Mouse (Mus musculus): ENCODE measurements at regions not wholly inside any gene's neighbourhood (a gene's known extent, or its start where the extent isn't known, plus 50 kb on each side); places are given as distances from the start of the nearest gene placed in this dataset.

DNA sequence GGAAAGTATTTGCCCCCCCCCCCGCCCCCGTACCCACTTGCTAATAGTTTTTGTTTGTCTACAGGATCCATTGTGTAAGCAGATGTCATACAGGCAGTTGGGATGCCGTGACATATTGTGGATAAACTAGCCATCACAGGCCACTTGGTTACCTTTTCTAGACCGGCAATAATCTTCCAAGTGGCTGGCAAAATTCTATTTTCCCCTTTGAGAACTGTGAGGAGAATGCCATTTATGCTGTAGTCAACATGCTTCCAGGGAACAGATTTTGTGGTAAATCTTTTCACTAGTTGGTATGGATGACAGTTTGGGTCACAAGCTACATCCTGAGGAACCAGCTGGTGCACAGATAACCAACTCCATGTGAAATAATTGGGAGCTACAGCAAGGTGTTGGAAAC is 456.5 kb upstream of the Plxna2 start:
- H3K4me1 ChIP-seq (replicated peaks; ENCODE audit: low read depth, low read length) = no peaks in the 10 kb centered on the region
- no peak overlapping the region for H3K4me3 ChIP-seq (replicated peaks; ENCODE audit: low read length)
- H3K9me3 ChIP-seq (ENCODE audit: low read length) = no peaks in the 10 kb centered on the region
- no peaks in the 10 kb centered on the region for H3K27me3 ChIP-seq (ENCODE audit: insufficient read depth, low read length)
- TF ChIP-seq POU5F1 (IDR thresholded peaks at IDR 0.05; ENCODE audit: borderline replicate concordance, low read length) (no peak), NANOG (IDR thresholded peaks at IDR 0.05; ENCODE audit: borderline replicate concordance, low read length) (no peak), CTCF (conservative IDR thresholded peaks at IDR 0.05; ENCODE audit: low read length) (no peak)
- H3K36me3 ChIP-seq (ENCODE audit: insufficient read depth, low read length) = no peaks in the 10 kb centered on the region

GRCm38 (mm10) chr1:194160761-194161461 is 457.1 kb upstream of the Plxna2 start:
- no peaks in the 10 kb centered on the region for H3K27me3 ChIP-seq (ENCODE audit: insufficient read depth, low read length)
- H3K9me3 ChIP-seq (ENCODE audit: low read length) = no peaks in the 10 kb centered on the region
- H3K4me3 ChIP-seq (replicated peaks; ENCODE audit: low read length) = no peak overlapping the region
- H3K36me3 ChIP-seq (ENCODE audit: insufficient read depth, low read length) = no peaks in the 10 kb centered on the region
- H3K4me1 ChIP-seq (replicated peaks; ENCODE audit: low read depth, low read length) = no peaks in the 10 kb centered on the region
- TF ChIP-seq NANOG (IDR thresholded peaks at IDR 0.05; ENCODE audit: borderline replicate concordance, low read length) = no peak
- TF ChIP-seq POU5F1 (IDR thresholded peaks at IDR 0.05; ENCODE audit: borderline replicate concordance, low read length) = no peak
- TF ChIP-seq CTCF (conservative IDR thresholded peaks at IDR 0.05; ENCODE audit: low read length) = no peak

GRCm38 (mm10) chr1:194157268-194157667 is 460.8 kb upstream of the Plxna2 start:
- H3K9me3 ChIP-seq (ENCODE audit: low read length) = no peaks in the 10 kb centered on the region
- no peaks in the 10 kb centered on the region for H3K27me3 ChIP-seq (ENCODE audit: insufficient read depth, low read length)
- no peak overlapping the region for H3K4me3 ChIP-seq (replicated peaks; ENCODE audit: low read length)
- TF ChIP-seq POU5F1 (IDR thresholded peaks at IDR 0.05; ENCODE audit: borderline replicate concordance, low read length) (no peak), CTCF (conservative IDR thresholded peaks at IDR 0.05; ENCODE audit: low read length) (no peak), NANOG (IDR thresholded peaks at IDR 0.05; ENCODE audit: borderline replicate concordance, low read length) (no peak)
- H3K4me1 ChIP-seq (replicated peaks; ENCODE audit: low read depth, low read length) = no peaks in the 10 kb centered on the region
- no peaks in the 10 kb centered on the region for H3K36me3 ChIP-seq (ENCODE audit: insufficient read depth, low read length)

- no peaks in the 10 kb centered on the region for H3K9me3 ChIP-seq (ENCODE audit: low read length)
- H3K4me3 ChIP-seq (replicated peaks; ENCODE audit: low read length) = no peak overlapping the region
- H3K4me1 ChIP-seq (replicated peaks; ENCODE audit: low read depth, low read length) = no peaks in the 10 kb centered on the region
- H3K36me3 ChIP-seq (ENCODE audit: insufficient read depth, low read length) = no peaks in the 10 kb centered on the region
- TF ChIP-seq POU5F1 (IDR thresholded peaks at IDR 0.05; ENCODE audit: borderline replicate concordance, low read length) (no peak), NANOG (IDR thresholded peaks at IDR 0.05; ENCODE audit: borderline replicate concordance, low read length) (no peak), CTCF (conservative IDR thresholded peaks at IDR 0.05; ENCODE audit: low read length) (no peak)
- H3K27me3 ChIP-seq (ENCODE audit: insufficient read depth, low read length) = no peaks in the 10 kb centered on the region
These were observed 469.3 kb upstream of the Plxna2 start for GRCm38 (mm10) chr1:194148416-194149364.

GRCm38 (mm10) chr1:194117631-194118360 is 500.2 kb upstream of the Plxna2 start:
- Histone ChIP-seq H3K27me3 (ENCODE audit: insufficient read depth, low read length) (no peaks in the 10 kb centered on the region), H3K36me3 (ENCODE audit: insufficient read depth, low read length) (no peaks in the 10 kb centered on the region), H3K4me1 (replicated peaks; ENCODE audit: low read depth, low read length) (no peaks in the 10 kb centered on the region), H3K9me3 (ENCODE audit: low read length) (no peaks in the 10 kb centered on the region; the same call in 1 of the 2 replicates), H3K4me3 (replicated peaks; ENCODE audit: low read length) (no peak overlapping the region)
- no peak for TF ChIP-seq NANOG (IDR thresholded peaks at IDR 0.05; ENCODE audit: borderline replicate concordance, low read length)
- no peak for TF ChIP-seq CTCF (conservative IDR thresholded peaks at IDR 0.05; ENCODE audit: low read length)
- no peak for TF ChIP-seq POU5F1 (IDR thresholded peaks at IDR 0.05; ENCODE audit: borderline replicate concordance, low read length)

- no peaks in the 10 kb centered on the region for H3K4me1 ChIP-seq (replicated peaks; ENCODE audit: low read depth, low read length)
- TF ChIP-seq POU5F1 (IDR thresholded peaks at IDR 0.05; ENCODE audit: borderline replicate concordance, low read length) = no peak
- no peaks in the 10 kb centered on the region for H3K9me3 ChIP-seq (ENCODE audit: low read length)
- H3K27me3 ChIP-seq (ENCODE audit: insufficient read depth, low read length) = no peaks in the 10 kb centered on the region
- H3K36me3 ChIP-seq (ENCODE audit: insufficient read depth, low read length) = no peaks in the 10 kb centered on the region
- H3K4me3 ChIP-seq (replicated peaks; ENCODE audit: low read length) = no peak overlapping the region
These were observed 503.6 kb upstream of the Plxna2 start for GRCm38 (mm10) chr1:194114399-194114798.

- Histone ChIP-seq H3K36me3 (ENCODE audit: insufficient read depth, low read length) (no peaks in the 10 kb centered on the region), H3K4me1 (replicated peaks; ENCODE audit: low read depth, low read length) (peaks cover 8% of the 10 kb centered on the region; the same call in 1 of the 2 replicates), H3K4me3 (replicated peaks; ENCODE audit: low read length) (no peak overlapping the region), H3K9me3 (ENCODE audit: low read length) (no peaks in the 10 kb centered on the region), H3K27me3 (ENCODE audit: insufficient read depth, low read length) (no peaks in the 10 kb centered on the region)
- TF ChIP-seq CTCF (conservative IDR thresholded peaks at IDR 0.05; ENCODE audit: low read length) = no peak
- TF ChIP-seq NANOG (IDR thresholded peaks at IDR 0.05; ENCODE audit: borderline replicate concordance, low read length) = no peak
- no peak for TF ChIP-seq POU5F1 (IDR thresholded peaks at IDR 0.05; ENCODE audit: borderline replicate concordance, low read length)
These were observed 506.1 kb upstream of the Plxna2 start for GRCm38 (mm10) chr1:194111931-194112330.

Data from E14TG2a.4 (cell line).